Mouse (Mus musculus) lung, adult 2 months (tissue): ENCODE measurements around the gene Pcbp2.

ENCODE experiments used
- CTCF ChIP-seq: fragments of 200-500 bp; IDR thresholded peaks from 2 replicates; pipeline ENCODE4 v1.5.1; 2011; ENCODE audit warnings: mild to moderate bottlenecking, low read length, control low read depth; ENCODE audit not compliant: insufficient read depth
- POLR2A ChIP-seq: fragments of 200-500 bp; IDR thresholded peaks from 2 replicates; pipeline ENCODE4 v1.6.1; 2011; ENCODE audit warnings: low read depth, mild to moderate bottlenecking, control low read depth, low read length, borderline replicate concordance; ENCODE audit errors: extremely low read depth

DNA sequence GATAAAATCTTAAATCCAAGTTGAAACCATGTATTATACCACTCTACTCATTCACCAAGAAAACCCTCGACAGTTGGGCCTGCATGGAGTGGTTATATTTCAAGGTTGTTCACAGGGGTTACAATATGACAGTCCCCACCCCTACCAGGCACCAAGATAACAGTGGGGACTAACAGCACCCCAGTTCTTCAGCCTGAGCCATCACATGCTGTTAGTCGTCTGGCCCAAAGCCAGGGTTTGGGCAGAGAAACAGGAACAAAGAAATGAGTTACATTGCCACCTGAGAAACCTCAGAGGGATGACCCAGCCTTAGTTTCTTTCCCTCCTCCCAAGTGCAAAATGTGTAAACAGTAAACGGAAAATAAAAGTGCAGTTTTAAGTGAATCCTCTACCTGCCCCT is 29.0 kb downstream of the Pcbp2 start:
- TF ChIP-seq POLR2A: no peak
- TF ChIP-seq CTCF: no peak
